Mouse (Mus musculus) left cerebral cortex, adult 8-10 months (tissue): Measurements from ENCODE around the gene Polr2m. TPM values are rescaled to one million over a fixed set of nuclear protein-coding genes. Genes with fewer than 3 reads are reported as not detected.

Experiments used
- DNase-seq, 2 experiments: peaks; one replicate each; pipeline ENCODE4 v3.0.0; 2022; ENCODE audit warnings: low spot score in 2 of 2
- total RNA-seq, 4 experiments: library from RNA; stranded (reverse); gene quantifications; 2 replicates each; pipeline ENCODE4 v1.2.4; 2022

The Polr2m gene
- total RNA-seq, 4 experiments from 2014 or later = 182 to 212 (median 198) TPM

DNA sequence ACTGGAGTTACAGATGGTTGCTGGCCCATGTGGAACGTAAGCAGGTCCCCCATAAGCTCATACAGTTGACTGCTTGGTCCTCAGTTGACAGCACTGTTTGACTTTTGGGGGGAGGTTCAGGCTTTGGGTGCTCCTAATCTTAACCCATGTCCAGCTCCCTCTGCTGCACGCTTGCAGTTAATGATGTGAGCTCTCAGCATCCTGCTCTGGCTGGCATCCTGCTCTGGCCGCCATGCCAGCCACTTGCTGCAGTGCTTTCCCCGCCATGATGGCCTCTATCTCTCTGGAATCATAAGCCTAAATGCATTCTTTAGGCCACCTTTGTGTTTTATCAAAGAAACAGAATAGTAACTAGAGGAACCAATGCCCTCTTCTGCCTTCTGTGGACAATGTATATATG lies 10.2 kb downstream of the Polr2m start:
- no peak for DNase-seq

DNA sequence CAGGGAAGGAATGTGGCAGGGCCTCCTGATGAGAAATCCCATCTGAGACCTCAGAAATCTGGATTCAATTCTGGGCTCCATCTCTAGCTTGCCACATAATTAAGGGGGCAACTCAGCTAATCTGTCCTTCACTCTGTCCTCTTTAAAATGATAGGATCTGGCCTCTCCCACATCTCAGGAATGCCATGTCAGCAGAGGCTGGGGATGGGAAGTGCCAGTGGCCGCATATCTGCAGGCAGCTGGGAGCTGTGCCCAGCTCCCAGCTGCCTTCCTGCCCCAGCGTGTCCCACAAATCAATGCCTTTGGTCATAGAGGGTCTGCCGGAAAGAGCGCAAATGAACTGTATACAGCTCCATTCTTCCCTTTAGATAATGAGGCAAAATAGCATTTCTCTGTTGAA lies 18.3 kb downstream of the Polr2m start:
- DNase-seq = no peak

DNA sequence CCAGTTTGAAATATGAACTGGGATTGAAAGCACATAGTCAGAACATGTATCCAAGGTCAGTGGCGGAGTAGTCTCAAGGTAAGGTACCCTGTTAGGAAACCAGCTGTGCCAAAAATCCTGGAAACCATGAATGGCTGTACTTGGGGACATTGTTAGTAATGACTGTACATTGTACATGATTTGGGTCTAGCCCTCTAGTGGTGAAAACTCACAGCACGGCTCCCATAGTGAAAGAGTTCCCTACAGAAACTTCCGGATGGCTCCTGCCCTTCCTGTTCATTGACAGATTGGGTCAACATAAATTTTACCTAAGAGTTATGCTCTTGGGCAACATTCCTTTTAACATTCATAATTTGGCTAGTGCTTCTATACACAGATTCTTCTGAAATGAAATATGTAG lies 19.6 kb downstream of the Polr2m start:
- no peak for DNase-seq

DNA sequence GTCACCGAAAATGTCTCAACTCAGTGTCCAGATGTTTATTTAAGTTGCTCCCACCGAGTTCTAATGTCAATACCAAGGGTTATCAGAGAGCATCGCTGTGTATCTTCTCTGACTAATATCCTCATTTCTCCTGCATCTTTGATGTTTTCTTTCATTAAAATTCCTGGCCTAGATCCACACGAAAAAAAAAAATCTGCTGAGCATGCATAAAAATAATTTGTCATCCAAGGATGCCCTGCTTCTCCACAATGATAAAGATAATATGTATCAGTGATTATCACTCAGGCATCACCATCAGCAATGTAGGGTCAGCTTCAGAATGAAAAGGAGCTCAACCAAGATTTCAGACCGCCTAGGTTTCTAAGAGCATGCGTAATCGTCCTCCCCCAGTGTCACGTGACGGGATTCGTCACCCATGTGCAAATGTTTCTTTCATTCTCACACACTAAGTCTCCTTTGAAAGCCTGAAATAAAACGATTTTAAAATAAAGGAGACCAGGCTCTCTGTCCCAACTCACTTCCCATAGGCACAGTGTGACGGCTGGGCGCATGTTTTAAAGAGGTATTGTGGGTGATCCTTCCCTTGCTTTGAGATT lies 22.6 kb downstream of the Polr2m start:
- no peak for DNase-seq

DNA sequence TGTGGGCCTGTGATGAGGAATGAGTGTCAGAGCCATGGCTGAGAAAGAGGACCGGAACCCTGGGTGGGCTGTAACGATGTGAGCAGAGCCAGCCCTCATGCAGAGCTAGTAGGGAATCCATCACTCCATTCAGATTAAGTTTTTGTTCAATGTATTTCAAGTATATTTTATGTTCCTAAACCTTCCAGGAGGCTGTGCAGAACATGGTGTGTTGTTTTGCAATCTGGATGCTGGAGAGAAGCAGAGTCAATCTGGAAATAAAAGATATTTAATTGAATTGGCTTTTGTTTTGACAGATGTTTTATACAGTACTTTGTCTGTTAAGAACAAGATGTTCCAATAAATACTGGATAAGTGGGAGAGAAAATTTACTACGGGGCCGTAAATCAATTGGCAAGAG lies 29.0 kb downstream of the Polr2m start:
- no peak for DNase-seq

DNA sequence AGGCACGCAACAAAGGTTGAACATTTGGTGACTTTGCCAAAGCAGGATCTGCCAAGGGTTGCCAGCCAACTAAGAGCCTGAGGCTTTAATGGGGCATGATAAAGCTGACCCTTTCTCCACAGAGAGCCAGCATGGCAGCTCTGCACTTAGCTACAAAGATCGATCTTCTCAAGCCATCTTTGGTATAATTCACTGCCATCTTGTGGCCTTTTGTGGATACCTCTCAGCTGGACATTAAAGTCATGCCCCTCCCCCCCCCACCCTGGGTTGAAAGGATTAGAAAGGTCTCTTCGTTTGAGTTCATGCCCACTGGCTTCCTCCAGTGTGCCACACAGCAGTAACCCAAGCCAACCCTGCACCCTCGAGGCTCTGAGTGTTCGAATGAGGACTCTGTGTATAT lies 31.8 kb downstream of the Polr2m start:
- DNase-seq = no peak

DNA sequence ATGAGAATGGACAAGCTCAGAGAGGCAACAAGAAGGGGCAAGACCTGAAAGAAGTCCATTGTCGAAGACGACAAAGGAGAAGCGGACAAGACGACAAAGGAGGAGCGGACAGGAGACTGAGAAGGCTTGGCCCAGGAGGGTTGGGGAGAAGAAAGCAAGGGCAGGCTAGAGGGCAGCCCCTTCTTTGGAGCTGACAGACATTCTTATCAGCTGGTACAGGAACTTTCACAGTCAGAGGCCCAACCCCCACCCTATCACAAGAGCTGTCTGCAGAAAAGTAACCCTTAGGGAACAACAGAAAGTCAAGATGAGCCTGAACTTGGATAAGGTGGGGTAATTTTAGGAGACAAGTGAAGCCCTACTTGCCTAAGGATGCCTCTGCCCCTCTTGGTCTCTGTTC lies 32.4 kb downstream of the Polr2m start:
- no peak for DNase-seq

DNA sequence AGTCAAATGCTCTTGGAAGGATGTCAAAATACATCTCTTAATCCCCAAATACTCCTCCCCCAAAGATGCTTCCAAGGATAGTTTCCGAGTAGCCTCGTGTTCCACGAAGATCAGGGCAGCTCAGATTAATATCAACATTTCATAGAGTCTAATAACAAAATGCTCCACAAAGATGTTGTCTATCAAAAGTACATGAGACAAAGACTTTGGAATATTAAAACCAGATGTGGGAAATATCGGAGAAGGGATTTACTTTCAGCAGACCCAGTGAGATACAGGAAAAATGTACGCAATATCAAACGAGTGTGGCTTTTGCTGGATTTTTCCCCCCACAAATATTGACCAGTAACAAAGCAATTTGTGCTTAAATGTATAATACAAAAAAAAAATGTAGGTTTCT lies 35.1 kb downstream of the Polr2m start:
- no peak for DNase-seq

DNA sequence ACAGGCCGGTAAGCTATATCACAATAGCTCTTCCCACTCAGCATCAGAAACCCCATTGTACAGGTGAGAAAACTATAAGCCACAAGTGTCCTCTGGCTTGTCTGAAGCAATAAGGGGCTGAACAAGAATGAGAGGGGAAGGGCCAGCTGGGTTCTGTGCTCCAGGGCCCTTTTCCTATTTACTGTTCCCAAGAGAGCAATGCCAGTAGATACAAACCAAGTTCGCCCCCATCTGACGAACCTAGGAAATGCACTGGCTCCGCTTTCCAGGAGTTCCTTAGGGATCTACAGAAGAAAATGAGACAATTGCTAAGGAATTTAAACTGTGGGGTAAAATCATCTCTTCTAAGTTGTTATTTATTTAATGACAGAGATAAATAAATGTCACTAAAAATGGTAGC lies 38.2 kb downstream of the Polr2m start:
- DNase-seq = peak; percentile 10 to 71

DNA sequence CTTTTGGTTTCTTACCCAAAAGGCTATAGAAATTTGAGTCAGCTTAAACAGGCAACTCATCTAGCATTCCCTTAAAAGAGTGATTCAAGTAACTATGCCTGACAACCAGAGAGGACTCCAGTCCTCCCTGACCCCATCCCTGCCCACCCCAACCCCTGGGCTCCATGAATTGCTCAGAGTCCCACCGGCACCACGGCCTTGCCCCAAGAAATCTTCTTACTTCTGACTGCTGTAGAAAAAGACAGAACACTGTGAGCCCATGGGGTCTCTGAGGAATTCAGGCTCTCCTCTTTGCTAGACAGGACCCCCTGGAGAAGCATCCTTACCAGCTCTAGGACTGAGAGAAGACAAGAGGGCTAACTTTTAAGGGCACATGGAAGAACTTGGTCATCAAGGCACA lies 40.4 kb downstream of the Polr2m start:
- no peak for DNase-seq

DNA sequence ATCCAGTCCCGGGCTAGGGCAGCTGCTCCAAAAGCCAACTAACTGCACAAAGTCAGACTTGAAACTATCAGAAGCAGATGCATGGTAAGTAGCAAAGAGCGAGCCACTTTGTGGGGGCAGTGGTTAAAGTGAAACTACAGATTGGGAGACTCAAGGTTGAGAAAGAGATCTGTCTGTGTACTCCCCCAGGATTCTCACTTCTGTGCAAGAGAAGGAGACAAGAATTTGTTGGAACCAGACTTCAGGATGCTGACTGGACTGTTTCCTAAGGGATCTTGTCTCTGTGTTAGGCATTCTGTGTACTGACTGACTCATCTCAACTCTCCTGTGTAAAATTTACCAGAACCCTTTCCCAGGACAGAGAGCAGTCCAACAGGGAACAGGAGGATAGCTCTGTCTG lies 47.6 kb downstream of the Polr2m start:
- DNase-seq = peak in 1 of 2 experiments; percentile 8

Other genes starting within 250 kb of the Polr2m start
- 1 to 10 TPM; 1.4 to 2.0 (median 1.4) TPM for gene Myzap, start 106.4 kb upstream of the Polr2m start, total RNA-seq